Mouse (Mus musculus) kidney, adult 10 weeks (tissue): Measurements from ENCODE around the gene Phkg1. TPM values are rescaled to one million over a fixed set of nuclear protein-coding genes. Genes with fewer than 3 reads are reported as not detected.

ENCODE experiments used
- polyA plus RNA-seq: library from polyadenylated mRNA; stranded (reverse); fragments of 350-450 nt; fragmentation: Illumina TruSeq; extraction: RNeasy Lipid Tissue Mini Kit (QIAGEN cat#74804); gene quantifications from one replicate; pipeline ENCODE4 v1.2.3, GENCODE M21; 2014; ENCODE audit warnings: low read depth, low replicate concordance

The Phkg1 gene
- polyA plus RNA-seq: 0.36 TPM

DNA sequence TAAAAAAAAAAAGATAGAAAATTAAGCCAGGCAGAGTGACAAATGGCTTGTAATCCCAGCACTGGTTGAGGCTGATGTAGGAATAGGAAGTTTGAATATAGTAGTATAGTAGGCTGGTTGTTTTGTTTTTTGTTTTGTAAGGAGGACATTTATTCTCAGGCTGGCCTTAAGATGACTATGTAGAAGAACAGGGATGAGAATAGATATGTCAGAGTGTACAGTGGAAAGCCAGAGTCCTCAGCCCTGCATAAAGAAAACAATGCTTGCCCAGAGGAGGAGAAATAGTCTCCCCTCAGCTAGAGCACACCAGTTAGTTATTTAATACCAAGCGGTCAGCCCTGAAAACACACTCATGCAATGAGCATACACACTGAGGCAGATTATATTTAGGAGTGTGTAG is at the start of gene Phkg1:
TSS of gene Phkg1 (minus strand) at position 101 of the 400 bp plus-strand sequence.

DNA sequence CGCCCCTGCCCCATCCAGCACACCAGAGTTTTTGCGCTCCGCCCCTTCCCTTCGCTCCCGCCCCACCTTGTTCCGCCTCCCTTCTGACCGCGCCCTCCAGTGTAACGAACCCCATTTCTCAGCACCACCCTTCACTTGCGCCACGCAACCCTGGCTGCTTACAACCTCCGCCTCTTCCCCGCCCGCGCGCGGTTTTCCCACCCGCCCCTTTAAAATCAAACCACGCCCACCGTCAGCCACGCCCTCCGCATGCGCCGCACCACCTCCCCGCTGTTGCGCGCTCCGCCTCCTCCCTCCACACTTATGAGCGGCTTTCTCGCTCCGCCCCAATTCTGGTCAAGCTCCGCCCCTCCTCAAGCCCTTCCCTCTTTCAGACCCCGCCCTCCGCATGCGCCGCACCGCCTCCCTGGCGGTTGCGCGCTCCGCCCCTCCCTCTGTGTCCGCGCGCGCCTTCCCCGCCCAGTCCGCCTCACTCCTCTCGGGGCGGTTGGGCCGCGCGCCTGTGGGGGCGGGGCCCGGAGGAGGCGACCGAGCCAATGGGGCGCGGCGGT is 43.2 kb upstream of the Phkg1 start, which contains the start of gene Vkorc1l1:
TSS of gene Vkorc1l1 (plus strand) at position 476 of the 551 bp plus-strand sequence.

GRCm38 (mm10) chr5:129908242-129908965 is 10.1 kb upstream of the Phkg1 start, which contains the start of gene Nupr1l:
Gene Nupr1l, plus strand, starts transcription at chr5:129908540.

DNA sequence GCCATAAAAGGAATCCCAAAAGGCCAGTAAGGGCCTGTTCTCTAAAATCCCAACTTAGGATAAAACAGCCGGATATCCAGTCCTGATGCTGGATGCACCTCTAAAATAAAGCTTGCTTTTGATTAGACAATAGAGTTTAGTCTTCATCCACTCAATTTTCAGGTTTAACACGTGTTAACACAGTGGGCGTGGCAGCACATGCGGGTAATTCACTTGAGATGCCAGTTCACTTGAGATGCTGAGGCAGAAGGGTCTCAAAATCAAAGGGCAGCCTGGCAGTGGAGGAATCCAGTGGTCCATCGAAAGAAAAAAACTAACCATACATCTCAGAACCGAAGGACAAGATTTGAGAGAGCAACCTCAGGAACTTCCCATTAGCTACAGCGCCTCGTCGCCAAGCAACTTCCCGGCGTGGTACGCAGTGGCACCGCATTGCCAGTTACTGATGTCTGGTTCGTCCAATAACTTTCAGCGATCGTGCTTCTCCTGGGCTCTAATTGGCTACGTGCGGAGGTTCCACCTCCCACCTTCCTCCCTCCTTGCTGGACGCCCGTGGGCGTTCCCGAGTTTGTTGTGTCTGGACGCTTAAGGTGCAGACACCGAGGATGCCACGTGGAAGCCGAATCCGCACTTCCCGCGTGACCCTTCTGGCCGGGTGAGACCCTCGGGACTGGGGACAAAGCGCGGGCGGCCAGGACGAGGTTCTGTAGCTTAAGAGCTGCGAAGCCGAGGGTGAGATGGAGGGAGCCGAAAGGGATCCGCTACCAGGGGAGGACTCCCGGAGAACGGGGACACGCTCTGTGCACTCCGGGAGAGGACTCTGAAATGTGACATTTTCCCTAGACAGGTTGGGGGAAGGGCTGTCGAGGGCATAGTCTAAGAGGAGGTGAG is 2.9 kb downstream of the Phkg1 start, which contains the start of gene Zbed5:
TSS of gene Zbed5 (plus strand) at position 526 of the 891 bp plus-strand sequence.

DNA sequence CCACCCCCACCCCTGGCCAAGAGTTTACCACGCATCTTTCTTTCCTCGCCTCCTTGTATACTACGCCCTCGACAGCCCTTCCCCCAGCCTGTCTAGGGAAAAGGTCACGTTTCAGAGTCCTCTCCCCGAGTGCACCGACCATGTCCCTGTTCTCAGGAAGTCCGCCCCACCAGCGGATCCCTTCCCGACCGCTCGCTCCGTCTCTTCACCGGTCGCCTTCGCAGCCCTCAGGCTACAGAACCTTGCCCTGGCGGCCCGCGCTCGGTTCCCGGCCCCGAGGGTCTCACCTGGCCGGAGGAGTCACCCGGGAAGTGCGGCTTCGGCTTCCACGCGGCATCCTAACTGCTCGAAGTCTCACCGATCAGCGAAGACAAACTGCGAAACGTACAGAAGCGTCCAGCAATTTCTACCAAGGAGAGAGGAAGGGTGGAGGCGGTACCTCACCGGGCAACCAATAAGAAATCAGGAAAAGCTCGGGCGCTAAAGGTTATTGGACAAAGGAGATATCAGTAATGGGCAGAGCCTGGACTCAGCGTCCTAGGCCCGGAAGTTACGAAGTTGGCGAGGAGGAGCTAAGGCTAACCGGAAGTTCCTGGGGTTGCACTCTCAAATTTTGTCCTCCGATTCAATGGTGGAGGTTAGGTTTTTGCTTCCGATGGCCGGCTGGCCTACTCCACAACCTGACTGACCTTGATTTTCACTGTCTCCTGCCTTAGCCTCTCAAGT is 11.3 kb downstream of the Phkg1 start, which contains the start of gene Chchd2:
TSS of gene Chchd2 (minus strand) at position 560 of the 726 bp plus-strand sequence.

GRCm38 (mm10) chr5:129846752-129847557 is 51.4 kb downstream of the Phkg1 start, which contains the start of gene Sumf2:
Gene Sumf2, plus strand, starts transcription at chr5:129846986.

Other genes with a start within 250 kb of the Phkg1 start
- 4.4 TPM for gene Zfp11, start 228.4 kb downstream of the Phkg1 start, polyA plus RNA-seq
- not detected for gene Sept14, start 190.0 kb downstream of the Phkg1 start, polyA plus RNA-seq
- gene Mrps17, start 183.1 kb downstream of the Phkg1 start, polyA plus RNA-seq: 68.5 TPM
- 79.5 TPM for gene Nipsnap2, start 173.5 kb downstream of the Phkg1 start, polyA plus RNA-seq
- 9.8 TPM for gene Psph, start 111.1 kb downstream of the Phkg1 start, polyA plus RNA-seq
- 4.6 TPM for gene Sumf2, start 51.6 kb downstream of the Phkg1 start, polyA plus RNA-seq
- gene Chchd2, start 11.1 kb downstream of the Phkg1 start, polyA plus RNA-seq: 776 TPM
- gene Zbed5, start 2.8 kb downstream of the Phkg1 start, polyA plus RNA-seq: 2.1 TPM
- 5.8 TPM for gene Nupr1l, start 10.0 kb upstream of the Phkg1 start, polyA plus RNA-seq
- gene Vkorc1l1, start 43.4 kb upstream of the Phkg1 start, polyA plus RNA-seq: 48.9 TPM
- 13.2 TPM for gene Gusb, start 104.5 kb upstream of the Phkg1 start, polyA plus RNA-seq
- gene Asl, start 130.7 kb upstream of the Phkg1 start, polyA plus RNA-seq: 15.5 TPM
- 16.0 TPM for gene Crcp, start 130.7 kb upstream of the Phkg1 start, polyA plus RNA-seq
- gene Tpst1, start 174.8 kb upstream of the Phkg1 start, polyA plus RNA-seq: 6.8 TPM
- 1.2 TPM for gene Kctd7, start 246.3 kb upstream of the Phkg1 start, polyA plus RNA-seq